Mouse (Mus musculus) myocyte (in vitro differentiated cells): ENCODE measurements around the gene Prex1. TPM values are rescaled to one million over a fixed set of nuclear protein-coding genes. Genes with fewer than 3 reads are reported as not detected.

Experiments
- H3K27me3 ChIP-seq: one replicate; pipeline ENCODE4 v1.6.1; 2011; ENCODE audit not compliant: control insufficient read depth, insufficient read depth, insufficient read length
- H3K36me3 ChIP-seq: one replicate; pipeline ENCODE4 v1.6.1; 2011; ENCODE audit not compliant: control insufficient read depth, insufficient read depth
- H3K4me2 ChIP-seq: one replicate; pipeline ENCODE4 v1.6.1; 2011; ENCODE audit warnings: low read depth, control low read depth
- H3K4me3 ChIP-seq: one replicate; pipeline ENCODE4 v1.5.1; 2011; ENCODE audit warnings: mild to moderate bottlenecking, control low read depth, moderate library complexity
- H3K79me2 ChIP-seq: one replicate; pipeline ENCODE4 v1.6.1; 2011; ENCODE audit not compliant: control insufficient read depth, insufficient read depth
- H3ac ChIP-seq: one replicate; pipeline ENCODE4 v1.6.1; 2011; ENCODE audit not compliant: control insufficient read depth, insufficient read length
- CEBPB ChIP-seq: IDR thresholded peaks from 2 replicates; pipeline ENCODE4 v1.6.1; 2011; ENCODE audit warnings: mild to moderate bottlenecking, moderate library complexity; ENCODE audit not compliant: poor library complexity, insufficient read depth, severe bottlenecking
- E2F4 ChIP-seq: IDR thresholded peaks from one replicate; pipeline ENCODE4 v1.6.1; 2011; ENCODE audit warnings: mild to moderate bottlenecking, control low read depth, moderate library complexity; ENCODE audit not compliant: insufficient read depth
- MAX ChIP-seq: IDR thresholded peaks from one replicate; pipeline ENCODE4 v1.6.1; 2011; ENCODE audit warnings: low read depth, mild to moderate bottlenecking, control low read depth
- MYOD1 ChIP-seq, 3 experiments: IDR thresholded peaks; one replicate each; pipeline ENCODE4 v1.6.1; 2011; ENCODE audit warnings: control low read depth in 2 of 3, low read depth in 2 of 3, mild to moderate bottlenecking in 2 of 3, moderate library complexity in 1 of 3; ENCODE audit not compliant: insufficient read length in 2 of 3, control insufficient read depth in 1 of 3
- MYOG ChIP-seq, 3 experiments: IDR thresholded peaks; one replicate each; pipeline ENCODE4 v1.6.1; 2011; ENCODE audit warnings: control low read depth in 2 of 3, low read depth in 2 of 3, mild to moderate bottlenecking in 2 of 3; ENCODE audit not compliant: insufficient read length in 2 of 3, control insufficient read depth in 1 of 3, insufficient read depth in 1 of 3
- POLR2A ChIP-seq: IDR thresholded peaks from one replicate; pipeline ENCODE4 v1.6.1; 2011; ENCODE audit warnings: low read depth, mild to moderate bottlenecking, control low read depth, moderate library complexity; ENCODE audit not compliant: insufficient read length
- POLR2AphosphoS2 ChIP-seq: IDR thresholded peaks from one replicate; pipeline ENCODE4 v1.6.1; 2011; ENCODE audit warnings: low read depth, control low read depth; ENCODE audit not compliant: insufficient read length
- REST ChIP-seq: IDR thresholded peaks from one replicate; pipeline ENCODE4 v1.6.1; 2011; ENCODE audit warnings: mild to moderate bottlenecking, control low read depth, moderate library complexity; ENCODE audit not compliant: insufficient read depth, insufficient read length
- SRF ChIP-seq: IDR thresholded peaks from one replicate; pipeline ENCODE4 v1.6.1; 2011; ENCODE audit warnings: low read depth; ENCODE audit not compliant: control insufficient read depth, insufficient read length
- TCF12 ChIP-seq: IDR thresholded peaks from one replicate; pipeline ENCODE4 v1.6.1; 2011; ENCODE audit warnings: mild to moderate bottlenecking, control low read depth; ENCODE audit not compliant: poor library complexity, insufficient read depth, severe bottlenecking
- TCF3 ChIP-seq: IDR thresholded peaks from one replicate; pipeline ENCODE4 v1.6.1; 2011; ENCODE audit warnings: low read depth, control low read depth; ENCODE audit not compliant: insufficient read length
- USF1 ChIP-seq: IDR thresholded peaks from one replicate; pipeline ENCODE4 v1.6.1; 2011; ENCODE audit warnings: low read depth, mild to moderate bottlenecking, control low read depth, moderate library complexity
- polyA plus RNA-seq: library from polyadenylated mRNA; unstranded; fragments of >200 nt; fragmentation: generic; extraction: Trizol; gene quantifications from one replicate; pipeline ENCODE4 v1.2.1, GENCODE M21; 2012; ENCODE audit warnings: missing spikeins

Gene Prex1
- polyA plus RNA-seq, 1 experiment, result 0.17 TPM

GRCm38 (mm10) chr2:166683885-166684544, 29.6 kb downstream of the Prex1 start:
- no peak overlapping the region for H3K4me2 ChIP-seq
- TF ChIP-seq TCF3, result no peak
- no peak for TF ChIP-seq USF1
- TF ChIP-seq CEBPB, result no peak
- TF ChIP-seq MYOD1 (IDR thresholded peaks at IDR 0.05; ENCODE audit: control insufficient read depth in 1 of 3, insufficient read length in 2 of 3, low read depth in 2 of 3), result no peak
- H3K4me3 ChIP-seq, result no peak overlapping the region
- H3ac ChIP-seq, result no peak overlapping the region
- no peaks in the 10 kb centered on the region for H3K79me2 ChIP-seq
- peaks cover 67% of the 10 kb centered on the region for H3K27me3 ChIP-seq
- H3K36me3 ChIP-seq, result no peaks in the 10 kb centered on the region

DNA sequence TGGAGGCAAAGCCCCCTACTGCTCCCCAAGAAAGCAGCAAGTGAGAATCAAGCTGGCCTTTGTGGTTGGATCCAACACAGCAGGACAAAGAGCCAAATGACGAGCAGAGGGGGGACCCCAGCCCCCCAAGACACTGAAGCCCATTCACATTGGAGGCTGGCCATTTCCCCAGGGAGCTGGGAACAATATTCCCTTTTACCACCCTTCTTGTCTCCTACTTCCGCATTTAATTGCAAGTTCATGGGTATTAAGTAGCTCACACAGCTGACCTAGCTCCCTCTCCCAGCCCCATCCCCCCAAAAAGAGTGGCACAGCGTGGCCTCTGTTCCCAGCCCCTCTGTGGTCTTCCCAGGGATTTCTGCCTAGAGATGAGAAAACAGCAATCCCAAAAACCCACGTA, 30.8 kb downstream of the Prex1 start:
- H3K27me3 ChIP-seq, result peaks cover 61% of the 10 kb centered on the region
- H3K79me2 ChIP-seq, result no peaks in the 10 kb centered on the region
- no peaks in the 10 kb centered on the region for H3K36me3 ChIP-seq
- no peak overlapping the region for H3K4me3 ChIP-seq
- no peak overlapping the region for H3ac ChIP-seq
- H3K4me2 ChIP-seq, result no peak overlapping the region
- TF ChIP-seq POLR2AphosphoS2 (no peak), SRF (no peak), E2F4 (no peak), TCF12 (no peak), MAX (no peak), CEBPB (no peak)

- no peaks in the 10 kb centered on the region for H3K36me3 ChIP-seq
- H3K4me3 ChIP-seq, result no peak overlapping the region
- TF ChIP-seq CEBPB (no peak), MAX (no peak), REST (no peak), TCF12 (no peak)
- H3K27me3 ChIP-seq, result peaks cover 57% of the 10 kb centered on the region
- no peak overlapping the region for H3ac ChIP-seq
- no peaks in the 10 kb centered on the region for H3K79me2 ChIP-seq
- H3K4me2 ChIP-seq, result no peak overlapping the region
These were observed 34.5 kb downstream of the Prex1 start for GRCm38 (mm10) chr2:166678959-166679759.

- TF ChIP-seq POLR2AphosphoS2, result no peak
- TF ChIP-seq CEBPB, result no peak
- no peak for TF ChIP-seq TCF12
- TF ChIP-seq MAX, result no peak
- no peak for TF ChIP-seq SRF
- TF ChIP-seq USF1, result no peak
- TF ChIP-seq MYOG (IDR thresholded peaks at IDR 0.05; ENCODE audit: control insufficient read depth in 1 of 3, insufficient read depth in 1 of 3, insufficient read length in 2 of 3, low read depth in 2 of 3), result no peak
- TF ChIP-seq E2F4, result no peak
- TF ChIP-seq POLR2A, result no peak
- H3K4me3 ChIP-seq, result no peak overlapping the region
These were observed 36.7 kb downstream of the Prex1 start for GRCm38 (mm10) chr2:166676933-166677332.

GRCm38 (mm10) chr2:166676498-166676897, 37.1 kb downstream of the Prex1 start:
- Histone ChIP-seq H3K36me3 (no peaks in the 10 kb centered on the region), H3K27me3 (peaks cover 53% of the 10 kb centered on the region), H3K79me2 (no peaks in the 10 kb centered on the region), H3K4me3 (no peak overlapping the region), H3K4me2 (no peak overlapping the region), H3ac (no peak overlapping the region)
- TF ChIP-seq CEBPB (no peak), POLR2A (no peak), E2F4 (no peak), REST (no peak), MAX (no peak), TCF12 (no peak), USF1 (no peak), SRF (no peak), MYOG (IDR thresholded peaks at IDR 0.05; ENCODE audit: control insufficient read depth in 1 of 3, insufficient read depth in 1 of 3, insufficient read length in 2 of 3, low read depth in 2 of 3) (no peak), POLR2AphosphoS2 (no peak), TCF3 (no peak)

More at GRCm38 (mm10) chr2:166676933-166677332, 36.7 kb downstream of the Prex1 start:
- Histone ChIP-seq H3K27me3 (peaks cover 53% of the 10 kb centered on the region), H3K79me2 (no peaks in the 10 kb centered on the region), H3K4me2 (no peak overlapping the region), H3ac (no peak overlapping the region), H3K36me3 (no peaks in the 10 kb centered on the region)
